Comparison of ENCODE assay signal across 7 mouse cellular contexts in genomic region chr16:42164941-42165340, GRCm38 (mm10).
DNase-seq lines count a peak whose midpoint lies in the region; ATAC-seq and TF ChIP-seq lines count a peak whose summit lies in the region.

No protein-coding gene starts in this region.

- in situ Hi-C loops in Patski (cut with MboI; ENCODE audit: low pct_unique_long_range_greater_than_20kb): loop anchor here (25.0 kb wide), 2 partner anchors 903 to 1897 kb away; partner anchors contain the start of gene Gramd1c

- peak; percentile 71 for ATAC-seq in Patski
- ATAC-seq in forebrain, embryonic 15.5 days (replicated peaks): peak; percentile 44
- ATAC-seq in hindbrain, embryonic 11.5 days (ENCODE audit: low FRiP score): peak; percentile 70
- ATAC-seq in megakaryocyte-erythroid progenitor cell, adult 5-6 weeks (replicated peaks; ENCODE audit: low FRiP score, low TSS enrichment, poor library complexity, severe bottlenecking): peak; percentile 88

- POLR2A ChIA-PET in Patski (lab: Charles Lee): no interaction called here

- H3K27ac ChIP-seq in forebrain, embryonic 15.5 days (replicated peaks): no peak overlapping the region
- no peak overlapping the region for H3K27ac ChIP-seq in hindbrain, embryonic 11.5 days (ENCODE audit: low read depth, low read length)

- no peaks in the 10 kb centered on the region for H3K4me1 ChIP-seq in forebrain, embryonic 15.5 days
- H3K4me1 ChIP-seq in hindbrain, embryonic 11.5 days (replicated peaks; ENCODE audit: control insufficient read depth, insufficient read depth, low read length): no peaks in the 10 kb centered on the region

- H3K9me3 ChIP-seq in forebrain, embryonic 15.5 days: no peaks in the 10 kb centered on the region
- no peaks in the 10 kb centered on the region for H3K9me3 ChIP-seq in hindbrain, embryonic 11.5 days (ENCODE audit: control insufficient read depth, low read length)

- peak; percentile 20 for DNase-seq in Patski (ENCODE audit: low read depth, low spot score)
- peak; percentile 83 for DNase-seq in cerebellum, adult 11 months
- peak; percentile 90 for DNase-seq in hindbrain, embryonic 11.5 days (ENCODE audit: low spot score)
- peak; percentile 71 to 79 for DNase-seq in layer of hippocampus, postnatal 36 days
- peak; percentile 74 for DNase-seq in right cerebral cortex, postnatal 25 days

- CTCF ChIA-PET in Patski (lab: Charles Lee): interaction anchor here (0.6 to 1.9 kb wide), 14 partner anchors 8 to 137 kb away, joined by 3 to 7 read pairs (median 3); no protein-coding TSS in a partner anchor

- H3K9ac ChIP-seq in forebrain, embryonic 15.5 days (replicated peaks): no peak overlapping the region
- H3K9ac ChIP-seq in hindbrain, embryonic 11.5 days (ENCODE audit: low read depth, low read length): no peak overlapping the region

- H3K4me2 ChIP-seq in forebrain, embryonic 15.5 days (replicated peaks): no peak overlapping the region
- no peak overlapping the region for H3K4me2 ChIP-seq in hindbrain, embryonic 11.5 days (replicated peaks; ENCODE audit: low read depth, low read length)

- H3K36me3 ChIP-seq in forebrain, embryonic 15.5 days: no peaks in the 10 kb centered on the region
- H3K36me3 ChIP-seq in hindbrain, embryonic 11.5 days (ENCODE audit: control insufficient read depth, insufficient read depth, low read length): no peaks in the 10 kb centered on the region

- peak; percentile 93 for TF ChIP-seq CTCF in Patski (IDR thresholded peaks at IDR 0.05)

- H3K27me3 ChIP-seq in Patski: peaks cover 12% of the 10 kb centered on the region
- no peaks in the 10 kb centered on the region for H3K27me3 ChIP-seq in forebrain, embryonic 15.5 days
- no peaks in the 10 kb centered on the region for H3K27me3 ChIP-seq in hindbrain, embryonic 11.5 days (ENCODE audit: control insufficient read depth, insufficient read depth, low read length)

- H3K4me3 ChIP-seq in forebrain, embryonic 15.5 days: no peak overlapping the region
- no peak overlapping the region for H3K4me3 ChIP-seq in hindbrain, embryonic 11.5 days (ENCODE audit: low read depth, low read length)

Comparison
In these comparisons a context has a peak if more than half of its experiments do, and no peak if none do; other contexts are left out.
1. DNase-seq: peak in every context shown above with its lines; median percentile 90 in hindbrain, embryonic 11.5 days; 83 in cerebellum, adult 11 months; 75 in layer of hippocampus, postnatal 36 days; 74 in right cerebral cortex, postnatal 25 days; 20 in Patski.